Mouse (Mus musculus): Measurements from ENCODE around the gene Upk1a.

- TF ChIP-seq CTCF (IDR thresholded peaks at IDR 0.05; ENCODE audit: borderline replicate concordance, extremely low read depth, insufficient read depth, insufficient read length) = no peak
- TF ChIP-seq POLR2A (IDR thresholded peaks at IDR 0.05; ENCODE audit: borderline replicate concordance, extremely low read depth, insufficient read depth, insufficient read length, poor library complexity, severe bottlenecking) = 0 out of 2 replicates have a peak, but pooled peaks have one; percentile 50
Observed at GRCm38 (mm10) chr7:30588676-30589434, 23.8 kb downstream of the Upk1a start, which contains the start of gene Kmt2b.
